Mouse (Mus musculus) spleen, postnatal 4 days (tissue): ENCODE data around the gene Tbx21.

ENCODE experiments used
- DNase-seq, 2 experiments: peaks; one replicate each; pipeline ENCODE4 v3.0.0; 2022; ENCODE audit warnings: low spot score in 2 of 2

The Tbx21 gene

DNA sequence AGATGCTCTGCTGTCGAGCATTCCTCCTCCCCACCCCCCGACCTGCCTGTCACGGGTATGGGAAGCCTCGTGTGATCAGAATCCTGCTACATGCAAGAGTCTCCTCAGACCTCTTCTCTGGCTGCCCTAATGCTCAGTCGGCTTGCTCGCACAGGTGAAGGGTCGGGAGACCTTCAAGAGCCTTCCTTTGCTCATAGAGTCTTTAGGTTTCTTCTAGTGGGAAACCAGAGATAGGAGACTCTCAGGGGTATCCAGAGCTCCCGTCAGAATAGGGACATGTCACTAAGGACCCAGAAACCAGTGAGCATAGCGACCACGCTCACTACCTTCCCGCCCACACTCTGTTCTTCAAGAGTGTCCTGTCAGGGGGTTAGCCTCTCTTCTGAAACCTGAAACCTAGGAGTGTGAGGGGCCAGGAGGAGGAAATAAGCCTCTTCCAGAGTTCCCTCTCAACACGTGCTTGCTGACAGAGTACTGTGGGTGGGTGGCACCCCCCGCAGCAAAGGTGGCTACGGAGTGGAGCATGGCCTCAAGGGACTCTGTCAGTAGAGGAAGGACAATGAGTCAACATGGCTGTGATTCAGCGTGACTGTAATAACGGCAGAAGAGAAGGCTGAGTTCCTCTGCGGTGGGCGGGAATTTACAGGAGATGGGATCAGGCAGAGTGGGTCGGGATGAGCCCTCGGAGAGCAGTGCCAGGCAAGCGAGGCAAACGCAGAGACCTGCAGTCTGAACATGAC is 31.6 kb downstream of the Tbx21 start:
- no peak for DNase-seq

DNA sequence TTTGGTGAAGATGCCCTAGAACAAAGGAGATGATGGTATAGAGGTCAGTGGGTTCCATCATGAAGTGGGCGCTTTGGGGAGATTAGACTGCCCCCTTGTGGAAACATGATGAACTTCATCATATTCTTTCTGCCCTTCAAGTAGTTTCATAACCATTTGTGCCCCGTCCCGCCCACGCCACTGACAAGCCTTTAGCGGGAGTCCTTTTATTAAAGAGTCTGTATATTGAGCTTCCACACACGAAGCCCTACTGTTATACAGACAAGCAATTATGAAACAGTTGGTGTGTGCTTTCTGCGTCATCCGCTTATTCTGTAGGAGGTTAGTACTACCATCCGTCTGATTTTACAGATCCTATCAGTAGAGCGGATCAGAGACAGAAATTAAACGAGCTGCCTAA is 32.2 kb downstream of the Tbx21 start:
- DNase-seq = peak in 1 of 2 experiments; percentile 65

DNA sequence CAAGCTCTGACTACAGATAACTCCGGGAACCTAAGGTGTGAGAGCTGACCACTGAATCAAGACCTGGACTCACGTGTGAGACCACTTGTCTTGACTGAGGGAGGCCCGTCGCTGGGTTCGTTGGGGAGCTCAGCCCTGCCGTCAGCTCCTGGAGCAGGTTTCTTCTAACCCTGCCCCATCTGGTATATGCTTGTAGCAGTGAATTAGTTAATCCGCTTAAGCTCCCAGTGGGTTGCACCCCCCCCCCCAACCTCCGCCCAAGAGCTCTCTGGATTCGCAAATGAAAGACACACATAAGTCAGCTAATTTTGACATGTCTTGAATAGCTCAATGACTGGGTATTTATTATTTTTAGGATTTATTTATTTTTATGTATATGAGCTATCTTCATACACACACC is 34.8 kb downstream of the Tbx21 start:
- no peak for DNase-seq

DNA sequence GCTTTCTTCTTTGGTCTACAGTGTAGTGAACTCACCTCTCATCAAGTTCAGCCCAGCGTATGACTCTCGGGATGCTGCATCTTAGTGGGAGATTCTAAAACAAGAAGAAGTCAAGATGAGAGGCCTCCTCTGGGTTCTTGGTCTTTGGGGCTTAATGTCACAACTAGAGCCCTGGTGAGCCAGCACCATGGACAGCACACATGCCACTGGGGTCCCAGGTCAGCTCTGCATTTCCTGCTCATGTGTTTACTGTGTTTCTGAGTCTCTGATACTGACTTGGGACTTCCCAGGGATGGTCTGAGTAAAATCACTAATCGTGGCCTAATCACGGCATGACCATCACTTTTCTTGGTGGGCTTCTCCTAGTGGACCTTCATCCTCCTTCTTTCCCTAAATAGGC is 36.4 kb downstream of the Tbx21 start:
- no peak for DNase-seq

DNA sequence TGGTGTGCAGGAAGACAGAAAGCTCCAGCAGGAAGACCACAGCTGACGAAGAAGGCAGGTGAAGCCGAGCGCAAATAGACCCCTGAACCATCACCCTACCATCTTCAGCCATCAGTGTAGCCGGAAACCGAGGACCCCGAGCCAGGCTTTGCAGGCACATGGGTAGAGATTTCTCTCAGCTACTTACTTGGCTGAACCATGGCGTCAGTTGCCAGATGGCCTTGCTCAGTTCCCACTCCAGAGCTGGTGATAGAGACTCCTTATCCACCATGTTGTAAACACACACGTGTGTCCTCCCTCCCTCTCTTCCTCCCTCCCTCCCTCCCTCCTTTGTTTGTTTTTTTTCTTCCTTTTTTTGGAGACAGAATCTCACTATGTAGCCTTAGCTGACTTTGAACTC is 40.9 kb downstream of the Tbx21 start:
- no peak for DNase-seq

DNA sequence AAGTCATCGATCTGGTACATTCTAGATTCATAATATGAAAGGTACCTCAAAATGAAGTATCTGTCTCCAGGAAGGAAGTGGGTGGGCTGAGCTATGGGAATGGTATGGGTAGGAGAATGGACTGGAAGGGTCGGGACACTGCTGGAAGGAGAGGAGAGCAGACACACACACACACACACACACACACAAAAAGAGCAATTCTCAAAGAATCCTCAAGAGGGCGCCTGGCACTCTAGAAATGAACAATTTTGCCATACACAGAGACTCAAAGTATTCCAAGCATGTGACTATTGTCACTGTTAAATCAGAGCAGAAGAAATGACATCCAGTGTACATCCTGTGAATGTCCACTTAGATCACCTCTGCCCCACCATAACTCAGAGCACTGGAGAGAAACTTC is 42.6 kb downstream of the Tbx21 start:
- no peak for DNase-seq

DNA sequence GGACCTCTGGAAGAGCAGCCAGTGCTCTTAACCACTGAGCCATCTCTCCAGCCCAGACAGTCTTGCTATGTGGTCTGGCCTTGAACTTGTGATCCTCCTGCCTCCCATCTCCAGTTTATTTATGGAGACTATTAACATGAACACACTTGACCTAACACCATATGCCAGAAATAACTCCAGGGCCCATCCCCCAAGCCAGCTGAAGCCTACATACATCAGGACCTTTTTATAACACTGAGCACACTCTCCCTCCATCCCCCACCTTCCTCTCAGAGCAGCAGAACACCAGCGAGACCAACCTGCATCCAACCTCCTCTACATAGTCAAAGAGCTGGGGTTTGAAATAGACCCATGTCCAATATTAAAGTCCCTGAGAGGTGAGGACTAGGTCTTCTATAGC is 44.0 kb downstream of the Tbx21 start:
- no peak for DNase-seq

DNA sequence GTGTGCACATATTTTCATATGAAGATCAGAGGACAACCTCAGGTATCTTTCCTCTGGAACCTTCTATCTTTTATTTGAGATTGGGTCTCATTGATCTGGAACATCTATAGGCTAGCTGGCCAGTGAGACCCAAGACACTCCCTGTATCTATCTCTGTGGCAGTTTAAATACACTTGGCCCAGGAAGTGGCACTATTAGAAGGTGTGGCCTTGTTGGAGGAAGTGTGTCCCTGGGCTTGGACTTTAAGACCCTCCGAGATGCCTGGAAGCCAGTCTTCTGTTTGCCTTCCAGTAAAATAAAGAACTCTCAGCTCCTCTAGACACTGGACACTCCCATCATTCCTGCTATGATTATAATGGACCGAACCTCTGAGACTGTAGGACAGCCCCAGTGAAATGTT is 45.4 kb downstream of the Tbx21 start:
- no peak for DNase-seq

DNA sequence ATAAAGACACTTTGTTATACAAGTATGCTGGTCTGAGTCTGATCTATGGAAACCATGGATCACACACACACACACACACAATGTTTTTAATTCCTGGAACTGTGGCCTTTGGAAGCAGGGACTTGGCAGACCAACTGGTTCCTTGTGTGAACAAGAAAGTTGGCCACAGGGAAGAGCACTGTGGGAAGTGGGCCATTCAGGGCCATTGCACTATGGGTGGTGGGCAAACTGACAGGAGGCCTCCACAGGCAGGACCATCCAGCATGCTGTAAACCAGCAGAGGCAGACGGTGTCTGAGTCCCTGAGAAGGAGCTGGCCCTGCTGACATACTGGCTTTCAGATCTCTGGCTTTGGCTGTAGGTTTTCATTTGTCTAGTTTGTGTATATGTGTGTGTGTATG is 45.8 kb downstream of the Tbx21 start:
- DNase-seq = no peak

DNA sequence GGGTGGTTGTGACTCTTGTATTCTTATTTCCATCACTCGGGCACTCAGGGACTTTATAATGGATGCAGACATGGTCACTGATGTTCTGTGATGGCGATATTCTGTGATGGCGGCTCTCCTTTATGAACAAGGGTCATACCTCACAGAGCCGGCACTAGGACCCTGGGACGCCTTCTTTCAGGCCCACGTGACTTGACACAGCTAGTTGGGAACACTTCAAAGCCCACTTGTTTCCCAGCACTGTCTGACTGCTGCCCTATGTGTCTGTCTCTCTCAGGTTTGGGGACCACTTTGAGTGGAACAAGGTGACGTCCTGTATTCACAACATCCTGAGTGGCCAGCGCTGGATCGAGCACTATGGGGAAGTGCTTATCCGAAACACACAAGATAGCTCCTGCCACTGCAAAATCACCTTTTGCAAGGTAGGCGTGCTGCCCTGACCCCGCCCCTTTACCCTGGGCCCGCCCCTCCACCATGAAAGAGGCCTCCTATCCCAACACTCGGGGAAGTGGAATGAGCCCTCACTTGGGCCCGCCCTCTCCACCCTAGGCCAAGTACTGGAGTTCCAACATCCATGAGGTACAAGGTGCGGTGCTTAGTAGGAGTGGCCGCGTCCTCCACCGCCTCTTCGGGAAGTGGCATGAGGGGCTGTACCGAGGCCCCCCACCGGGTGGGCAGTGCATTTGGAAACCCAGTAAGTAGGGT is 48.3 kb downstream of the Tbx21 start:
- DNase-seq = no peak

DNA sequence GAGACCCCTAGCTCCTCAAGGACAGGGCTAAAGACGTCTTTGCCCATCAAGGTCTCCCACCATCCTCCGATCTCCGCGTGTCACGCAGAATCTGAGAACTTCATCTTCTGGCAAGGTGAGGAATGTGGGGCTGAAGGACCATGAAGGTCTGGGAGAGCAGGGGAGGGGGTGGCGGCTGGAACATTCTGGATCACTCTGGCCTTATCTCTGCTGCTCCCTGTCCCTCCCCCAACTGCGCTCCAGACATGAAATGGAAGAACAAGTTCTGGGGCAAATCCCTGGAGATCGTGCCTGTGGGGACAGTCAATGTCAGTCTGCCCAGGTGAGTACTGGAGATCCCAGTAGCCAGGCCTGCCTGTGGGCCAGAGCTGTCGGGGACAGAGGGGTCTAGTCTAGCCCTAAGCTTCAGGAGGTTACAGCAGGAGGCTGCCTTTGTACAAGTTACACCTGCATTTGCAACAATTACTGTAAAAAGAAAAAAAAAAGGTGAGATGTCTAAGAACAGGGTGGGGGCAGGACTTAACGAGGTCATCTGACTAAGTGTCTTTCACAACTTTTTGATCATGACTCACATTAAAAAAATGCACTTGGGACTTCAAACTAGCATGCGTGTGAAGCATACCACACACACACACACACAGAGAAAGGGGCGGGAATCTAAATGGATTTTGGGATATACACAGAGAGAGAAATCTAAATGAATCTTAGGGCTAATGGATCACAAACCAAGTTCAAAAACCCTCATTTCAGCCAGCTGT is 49.4 kb downstream of the Tbx21 start:
- no peak for DNase-seq

DNA sequence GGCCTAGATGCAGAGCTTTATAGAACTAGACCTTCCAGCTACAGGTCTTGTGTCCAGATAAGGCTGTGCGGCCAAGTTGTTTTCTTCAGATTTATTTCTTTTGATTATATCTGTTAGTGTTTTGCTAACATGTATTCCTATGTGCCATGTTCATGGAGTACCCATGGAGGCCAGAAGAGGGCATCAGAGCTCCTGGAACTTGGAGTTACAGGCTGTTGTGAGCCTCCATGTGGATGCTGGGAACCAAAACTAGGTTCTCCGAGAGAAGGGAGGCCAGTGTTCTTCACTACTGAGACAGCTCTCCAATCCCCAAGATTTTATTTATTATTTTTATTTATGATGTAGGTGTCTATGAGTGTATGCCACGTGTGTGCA is 51.2 kb downstream of the Tbx21 start:
- DNase-seq = no peak

DNA sequence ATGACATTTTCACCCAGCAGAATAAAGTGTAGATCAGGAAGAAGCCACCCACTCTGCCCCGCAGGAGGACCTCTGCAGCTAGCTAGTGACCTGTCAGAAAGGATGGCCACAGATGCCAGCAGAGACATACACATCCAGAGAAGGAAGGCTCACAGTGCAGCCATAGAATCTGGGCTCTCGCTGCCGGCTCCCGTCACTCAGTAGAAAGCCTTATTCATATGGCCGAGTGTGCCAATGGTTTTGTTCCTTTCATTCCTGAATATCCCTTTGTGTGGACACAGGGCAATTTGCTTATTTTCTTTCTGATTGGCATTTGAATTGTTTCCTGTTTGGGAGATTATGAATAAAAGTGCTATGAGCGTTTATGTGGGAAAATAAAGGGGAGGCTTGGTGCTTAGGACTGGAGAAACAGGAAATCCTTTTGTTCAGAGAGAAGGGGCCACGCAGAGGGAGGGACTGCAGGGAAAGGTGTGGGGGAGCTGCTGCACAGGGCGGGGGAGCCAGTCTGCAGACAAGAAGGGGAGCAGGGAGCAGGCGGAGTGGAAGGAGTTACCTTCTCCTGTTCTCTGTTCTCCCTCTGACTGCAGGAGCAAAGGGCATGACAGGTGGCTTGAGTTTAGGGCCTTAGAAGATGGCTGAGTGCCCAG is 51.7 kb downstream of the Tbx21 start:
- DNase-seq = no peak

DNA sequence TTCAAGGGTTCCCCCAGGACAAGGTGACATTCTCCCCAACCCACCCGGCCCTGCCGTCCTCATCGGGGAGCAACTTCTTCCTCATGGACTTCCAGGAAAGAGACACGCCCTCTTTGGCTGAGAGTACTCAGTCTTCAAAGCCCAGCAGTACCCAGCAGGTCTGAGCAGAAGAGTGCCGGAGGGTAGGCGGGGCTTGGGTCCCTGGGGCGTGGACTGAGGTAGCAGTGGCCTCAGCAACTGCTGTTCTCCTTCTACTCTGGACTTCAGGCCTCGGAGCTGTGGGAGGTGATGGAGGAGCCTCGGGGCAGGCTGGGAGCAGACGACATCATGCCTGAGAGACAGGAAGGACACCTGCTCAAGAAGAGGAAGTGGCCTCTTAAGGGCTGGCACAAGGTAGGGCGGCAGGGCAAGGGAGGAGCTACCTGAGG is 62.9 kb downstream of the Tbx21 start:
- DNase-seq = peak in 1 of 2 experiments; percentile 48

DNA sequence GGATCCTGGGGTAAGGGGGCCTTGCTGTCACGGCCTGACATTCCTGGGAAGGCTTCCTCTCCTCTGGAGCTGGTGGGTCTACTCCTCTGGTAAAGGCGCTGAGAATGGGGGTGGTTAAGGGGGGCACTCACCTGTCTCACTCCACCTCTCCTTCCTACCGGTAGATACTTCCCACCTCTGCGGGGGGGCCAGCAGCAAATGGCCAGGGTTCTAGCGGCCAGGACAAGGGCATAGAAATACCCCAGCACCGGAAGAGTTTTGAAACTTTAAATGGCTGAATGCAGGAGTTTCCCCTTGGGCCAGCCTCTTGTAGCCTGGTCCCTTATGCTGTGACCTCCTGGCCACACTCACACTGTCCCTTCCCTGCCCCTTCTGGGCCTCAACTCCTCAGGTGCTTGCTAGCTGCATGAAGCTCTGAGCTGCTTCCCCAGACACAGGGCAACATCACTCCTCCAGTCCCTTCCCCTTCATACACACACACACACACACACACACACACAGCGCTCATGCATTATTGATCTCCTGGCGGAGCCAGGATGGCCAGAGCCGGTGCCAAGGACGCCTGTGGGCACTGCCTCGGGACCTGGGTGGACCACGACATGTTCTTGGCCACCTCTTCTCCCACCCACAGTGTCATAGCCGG is 64.1 kb downstream of the Tbx21 start:
- no peak for DNase-seq

DNA sequence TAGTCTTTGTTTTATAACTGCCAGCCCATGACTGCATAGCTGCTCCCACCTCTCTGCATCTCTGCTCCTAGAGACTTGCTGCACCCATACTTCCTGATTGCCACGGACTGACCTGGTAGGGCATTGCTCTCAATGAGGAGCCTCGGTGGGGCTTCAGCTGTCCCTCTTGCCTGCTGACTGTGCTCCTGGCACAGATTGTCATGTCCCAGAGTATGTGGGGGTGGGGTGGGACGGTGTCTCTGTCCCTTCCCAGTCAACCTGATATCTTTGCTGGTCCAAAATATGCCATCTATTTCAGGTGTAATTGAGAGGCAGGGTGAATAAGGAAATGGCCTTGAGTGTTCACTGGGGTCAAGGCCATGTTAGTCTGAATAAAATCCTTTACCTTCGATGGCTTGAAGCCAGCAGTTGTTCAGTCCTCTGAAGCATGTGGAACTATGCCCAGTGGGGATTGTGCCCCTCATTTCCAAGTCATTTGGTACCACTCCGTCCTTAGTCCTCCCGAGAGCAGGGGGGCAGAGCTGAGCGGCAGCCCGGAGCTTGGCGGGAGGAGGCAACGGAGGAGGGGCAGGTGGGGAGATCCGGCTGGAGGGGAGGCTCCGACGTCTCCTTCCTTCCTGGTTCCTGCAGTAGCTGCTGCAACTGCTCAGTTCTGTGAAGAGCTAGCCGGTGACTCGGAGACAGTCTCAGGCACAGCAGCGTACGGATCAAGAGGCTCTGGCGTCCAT is 64.8 kb downstream of the Tbx21 start, which contains the start of gene Osbpl7:
Gene Osbpl7, plus strand, starts transcription at position 413 of the 728 bp plus-strand sequence.
- peak; percentile 69 to 81 for DNase-seq

DNA sequence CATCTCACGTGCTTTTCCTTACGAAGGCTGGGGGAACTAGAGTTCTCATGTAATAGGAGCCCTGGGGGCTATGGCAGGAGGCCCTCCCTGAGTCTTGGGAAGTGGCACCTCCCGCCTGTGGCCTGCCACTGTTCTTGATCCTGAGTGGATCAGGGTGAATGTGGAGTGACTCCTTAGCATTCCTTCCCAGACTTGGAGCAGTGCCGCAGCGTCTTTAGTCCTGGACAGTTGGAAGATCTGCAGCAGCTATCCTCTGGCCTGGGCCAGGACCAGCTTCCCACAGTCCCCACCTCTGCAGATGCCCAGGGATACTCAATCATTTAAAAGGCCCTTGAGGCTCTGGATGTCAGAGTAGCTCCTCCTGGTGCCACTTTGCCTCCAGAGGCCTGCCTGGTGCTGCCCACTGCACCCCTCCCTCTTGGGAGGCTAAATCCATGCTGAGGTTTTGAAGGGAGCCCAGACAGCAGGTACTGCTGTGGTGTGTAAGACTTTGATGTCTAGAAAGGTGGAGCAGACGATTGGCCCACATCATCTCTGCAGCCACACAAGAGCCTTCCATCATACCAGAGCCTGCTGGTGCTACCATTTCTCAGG is 65.5 kb downstream of the Tbx21 start:
- DNase-seq = no peak

DNA sequence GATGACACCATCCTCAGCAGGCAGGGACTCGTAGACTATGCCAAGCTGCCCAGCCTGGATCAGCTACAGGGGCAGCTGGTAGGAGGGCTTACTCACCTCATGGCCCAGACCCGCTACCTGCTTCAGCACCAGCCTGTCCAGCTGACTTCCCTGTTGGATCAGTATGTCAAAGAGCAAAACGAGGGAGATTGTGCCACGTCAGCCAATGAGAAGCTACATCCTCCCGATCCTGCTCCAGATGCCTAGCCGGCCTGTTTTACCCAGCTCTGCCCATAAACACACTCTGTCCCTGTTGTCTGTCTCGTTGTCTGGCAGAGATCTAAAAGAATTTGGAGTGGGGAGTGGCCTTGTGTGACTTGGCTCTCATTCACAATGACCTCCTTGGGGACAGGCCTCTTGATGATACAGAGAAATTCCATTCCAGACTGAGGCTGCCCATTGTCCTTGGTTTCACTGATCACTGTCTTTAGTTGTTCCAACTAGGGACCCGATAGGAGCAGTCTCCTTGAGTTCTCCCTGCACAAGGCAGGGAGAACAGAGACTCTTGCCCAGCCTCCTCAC is 67.0 kb downstream of the Tbx21 start:
- no peak for DNase-seq
